Comparison of ENCODE assay signal across 8 mouse cellular contexts in genomic region chr1:165718543-165719105, GRCm38 (mm10). TPM values are rescaled to one million over a fixed set of nuclear protein-coding genes. Genes with fewer than 3 reads are reported as not detected.
DNase-seq lines count a peak whose midpoint lies in the region; ATAC-seq and TF ChIP-seq lines count a peak whose summit lies in the region.

No protein-coding gene starts in this region.

- 0 out of 2 replicates have a peak overlapping the region, but pooled peaks have one; percentile 4 for H3K27ac ChIP-seq in forebrain, embryonic 15.5 days (replicated peaks)
- no peak overlapping the region for H3K27ac ChIP-seq in forebrain, embryonic 16.5 days (ENCODE audit: low read length)
- H3K27ac ChIP-seq in bone marrow, adult 2 months (ENCODE audit: control insufficient read depth, insufficient read depth, low read depth, low read length, poor library complexity), result peak overlapping the region; percentile 84
- peak overlapping the region; percentile 40; the same call in 1 of the 2 replicates for H3K27ac ChIP-seq in hindbrain, embryonic 16.5 days (ENCODE audit: low read depth, low read length)

- no peaks in the 10 kb centered on the region for H3K36me3 ChIP-seq in forebrain, embryonic 15.5 days
- H3K36me3 ChIP-seq in forebrain, embryonic 16.5 days (ENCODE audit: control insufficient read depth, insufficient read depth), result no peaks in the 10 kb centered on the region
- no peaks in the 10 kb centered on the region for H3K36me3 ChIP-seq in hindbrain, embryonic 16.5 days (ENCODE audit: control insufficient read depth, insufficient read depth, low read length)

- no peak for ATAC-seq in forebrain, embryonic 15.5 days (replicated peaks)
- no peak for ATAC-seq in forebrain, embryonic 16.5 days
- ATAC-seq in hindbrain, embryonic 16.5 days, result no peak

- H3K4me1 ChIP-seq in forebrain, embryonic 15.5 days, result no peaks in the 10 kb centered on the region
- H3K4me1 ChIP-seq in forebrain, embryonic 16.5 days (replicated peaks; ENCODE audit: control insufficient read depth, insufficient read depth, low read length), result no peaks in the 10 kb centered on the region
- peaks cover 5% of the 10 kb centered on the region; the same call in 1 of the 2 replicates for H3K4me1 ChIP-seq in bone marrow, adult 2 months (ENCODE audit: control insufficient read depth, insufficient read depth, low read length)
- H3K4me1 ChIP-seq in hindbrain, embryonic 16.5 days (ENCODE audit: control insufficient read depth, insufficient read depth, low read depth, low read length), result no peaks in the 10 kb centered on the region

- H3K4me2 ChIP-seq in forebrain, embryonic 15.5 days (replicated peaks), result no peak overlapping the region
- no peak overlapping the region for H3K4me2 ChIP-seq in forebrain, embryonic 16.5 days (ENCODE audit: low read length)
- H3K4me2 ChIP-seq in hindbrain, embryonic 16.5 days (ENCODE audit: low read length), result no peak overlapping the region

- DNase-seq in lung, postnatal 36 days, result peak; percentile 49
- DNase-seq in frontal cortex, postnatal 10 days (ENCODE audit: low spot score in 2 of 2), result no peak
- DNase-seq in embryo, embryonic 9.5 days (ENCODE audit: extremely low spot score), result no peak
- DNase-seq in right cerebral cortex, adult 18-20 months, result no peak

- no peak for TF ChIP-seq CTCF in bone marrow, adult 2 months (IDR thresholded peaks at IDR 0.05; ENCODE audit: control insufficient read depth, insufficient read depth, low read length)

- no peaks in the 10 kb centered on the region for H3K27me3 ChIP-seq in forebrain, embryonic 15.5 days
- H3K27me3 ChIP-seq in forebrain, embryonic 16.5 days (replicated peaks; ENCODE audit: control insufficient read depth, insufficient read depth, low read length), result no peaks in the 10 kb centered on the region
- no peaks in the 10 kb centered on the region for H3K27me3 ChIP-seq in hindbrain, embryonic 16.5 days (replicated peaks; ENCODE audit: control insufficient read depth, insufficient read depth, low read length)

- H3K4me3 ChIP-seq in forebrain, embryonic 15.5 days, result no peak overlapping the region
- no peak overlapping the region for H3K4me3 ChIP-seq in forebrain, embryonic 16.5 days (replicated peaks; ENCODE audit: low read length)
- H3K4me3 ChIP-seq in bone marrow, adult 2 months (replicated peaks; ENCODE audit: control insufficient read depth, low read depth, low read length), result peak overlapping the region; percentile 43
- no peak overlapping the region for H3K4me3 ChIP-seq in hindbrain, embryonic 16.5 days (ENCODE audit: low read length)

- no peak for TF ChIP-seq POLR2A in bone marrow, adult 2 months (IDR thresholded peaks at IDR 0.05; ENCODE audit: borderline replicate concordance, control insufficient read depth, low read depth, low read length)

- 79% methylated on average over 15 of the region's 15 CpGs for WGBS in forebrain, embryonic 15.5 days
- 78% methylated on average over 15 of the region's 15 CpGs for WGBS in forebrain, embryonic 16.5 days
- WGBS in bone marrow, adult 2 months, result 2% methylated on average over 15 of the region's 15 CpGs
- 81% methylated on average over 15 of the region's 15 CpGs for WGBS in hindbrain, embryonic 16.5 days

- H3K9ac ChIP-seq in forebrain, embryonic 15.5 days (replicated peaks), result no peak overlapping the region
- no peak overlapping the region for H3K9ac ChIP-seq in forebrain, embryonic 16.5 days (replicated peaks; ENCODE audit: low read depth, low read length)
- no peak overlapping the region for H3K9ac ChIP-seq in hindbrain, embryonic 16.5 days (ENCODE audit: low read depth, low read length)

- H3K9me3 ChIP-seq in forebrain, embryonic 15.5 days, result no peaks in the 10 kb centered on the region
- no peaks in the 10 kb centered on the region for H3K9me3 ChIP-seq in forebrain, embryonic 16.5 days (ENCODE audit: control insufficient read depth, low read length)
- H3K9me3 ChIP-seq in hindbrain, embryonic 16.5 days (ENCODE audit: control insufficient read depth, low read length), result no peaks in the 10 kb centered on the region

RNA-seq across cellular contexts. Expression of gene Rcsd1, which starts 9.1 kb away (rescaled TPM):
- polyA plus RNA-seq in forebrain, embryonic 15.5 days (2015; fragmentation: Nextera tagmentation; extraction: Ambion mirVana), result 7.0 and 8.0 TPM in 2 replicates
- polyA plus RNA-seq in forebrain, embryonic 16.5 days (2015; fragmentation: Nextera tagmentation; extraction: Ambion mirVana), result 8.3 and 9.9 TPM in 2 replicates
- 51.6 and 119 TPM in 2 replicates for polyA plus RNA-seq in bone marrow, adult 2 months (2011; ENCODE audit: insufficient read depth, insufficient read length, low replicate concordance, missing spikeins)
- polyA plus RNA-seq in hindbrain, embryonic 16.5 days (2015; fragmentation: Nextera tagmentation; extraction: Ambion mirVana), result 9.5 and 12.5 TPM in 2 replicates

RNA-seq across cellular contexts. Expression of gene Creg1, which starts 44.9 kb away (rescaled TPM):
- polyA plus RNA-seq in forebrain, embryonic 15.5 days (2015; fragmentation: Nextera tagmentation; extraction: Ambion mirVana), result 18.3 and 19.0 TPM in 2 replicates
- polyA plus RNA-seq in forebrain, embryonic 16.5 days (2015; fragmentation: Nextera tagmentation; extraction: Ambion mirVana), result 16.6 and 22.5 TPM in 2 replicates
- polyA plus RNA-seq in bone marrow, adult 2 months (2011; ENCODE audit: insufficient read depth, insufficient read length, low replicate concordance, missing spikeins), result 288 and 312 TPM in 2 replicates
- 42.8 and 42.9 TPM in 2 replicates for polyA plus RNA-seq in hindbrain, embryonic 16.5 days (2015; fragmentation: Nextera tagmentation; extraction: Ambion mirVana)
